Mouse (Mus musculus) MEL (cell line): ENCODE results near the gene Timp2. TPM values are rescaled to one million over a fixed set of nuclear protein-coding genes. Genes with fewer than 3 reads are reported as not detected.

ENCODE experiments used
- DNase-seq: peaks from one replicate; pipeline ENCODE4 v3.0.0; 2011; ENCODE audit warnings: low read depth, low spot score
- H3K27ac ChIP-seq: 2 replicates; pipeline ENCODE4 v1.5.1; 2012; ENCODE audit warnings: low read depth, mild to moderate bottlenecking, control low read depth, low read length, moderate library complexity; ENCODE audit not compliant: control insufficient read depth
- H3K27me3 ChIP-seq, 2 experiments: fragments of 150-350 bp in 1 of 2; sonication (generic) in 1 of 2; 2 replicates each; pipeline ENCODE4 v1.6.1; 2012; ENCODE audit warnings: low read length in 2 of 2, mild to moderate bottlenecking in 2 of 2, improper control_type of control experiment in 1 of 2, moderate library complexity in 1 of 2; ENCODE audit not compliant: insufficient read depth in 2 of 2, control insufficient read depth in 1 of 2
- H3K36me3 ChIP-seq, 2 experiments: 2 replicates each; pipeline ENCODE4 v1.6.1; 2012 to 2014; ENCODE audit warnings: low read length in 2 of 2, improper control_type of control experiment in 1 of 2, inconsistent platforms in 1 of 2, mild to moderate bottlenecking in 1 of 2; ENCODE audit not compliant: insufficient read depth in 2 of 2, control insufficient read depth in 1 of 2
- H3K4me1 ChIP-seq, 2 experiments: fragments of 150-350 bp in 1 of 2; sonication (generic) in 1 of 2; 2 replicates each; pipeline ENCODE4 v1.6.1; 2012; ENCODE audit warnings: low read length in 2 of 2, improper control_type of control experiment in 1 of 2, mild to moderate bottlenecking in 1 of 2; ENCODE audit not compliant: insufficient read depth in 2 of 2, control insufficient read depth in 1 of 2
- H3K4me3 ChIP-seq, 2 experiments: fragments of 150-350 bp in 1 of 2; sonication (generic) in 1 of 2; 2 replicates each; pipeline ENCODE4 v1.5.1; 2012; ENCODE audit warnings: low read depth in 2 of 2, low read length in 2 of 2, mild to moderate bottlenecking in 2 of 2, moderate library complexity in 2 of 2, control low read depth in 1 of 2, improper control_type of control experiment in 1 of 2; ENCODE audit not compliant: control insufficient read depth in 1 of 2, insufficient read depth in 1 of 2
- H3K79me2 ChIP-seq: 2 replicates; pipeline ENCODE4 v1.6.1; 2012; ENCODE audit warnings: mild to moderate bottlenecking, low read length, moderate library complexity; ENCODE audit not compliant: control insufficient read depth, poor library complexity, insufficient read depth
- H3K9ac ChIP-seq: 2 replicates; pipeline ENCODE4 v1.6.1; 2012; ENCODE audit warnings: low read depth, mild to moderate bottlenecking, control low read depth, low read length, moderate library complexity; ENCODE audit not compliant: control insufficient read depth, poor library complexity, severe bottlenecking
- H3K9me3 ChIP-seq: fragments of 150-350 bp; sonication (generic); replicated peaks from 2 replicates; pipeline ENCODE4 v1.6.1; 2012; ENCODE audit warnings: mild to moderate bottlenecking, low read length, improper control_type of control experiment, moderate library complexity; ENCODE audit not compliant: insufficient read depth
- BHLHE40 ChIP-seq: IDR thresholded peaks from 2 replicates; pipeline ENCODE4 v1.6.1; 2012; ENCODE audit warnings: low read depth, mild to moderate bottlenecking, inconsistent platforms, low read length, improper control_type of control experiment, borderline replicate concordance
- CHD2 ChIP-seq: IDR thresholded peaks from 2 replicates; pipeline ENCODE4 v1.6.1; 2011; ENCODE audit warnings: low read length, improper control_type of control experiment
- ETS1 ChIP-seq: IDR thresholded peaks from 2 replicates; pipeline ENCODE4 v1.6.1; 2012; ENCODE audit warnings: low read depth, mild to moderate bottlenecking, inconsistent platforms, low read length, improper control_type of control experiment, moderate library complexity
- GABPA ChIP-seq: IDR thresholded peaks from 2 replicates; pipeline ENCODE4 v1.6.1; 2012; ENCODE audit warnings: low read depth, mild to moderate bottlenecking, inconsistent platforms, low read length, improper control_type of control experiment, moderate library complexity
- GATA1 ChIP-seq: IDR thresholded peaks from 2 replicates; pipeline ENCODE4 v1.6.1; 2011; ENCODE audit warnings: low read depth, low read length, improper control_type of control experiment
- MAX ChIP-seq: IDR thresholded peaks from 2 replicates; pipeline ENCODE4 v1.6.1; 2011; ENCODE audit warnings: low read length, improper control_type of control experiment
- MAZ ChIP-seq: IDR thresholded peaks from 2 replicates; pipeline ENCODE4 v1.6.1; 2012; ENCODE audit warnings: low read depth, mild to moderate bottlenecking, inconsistent platforms, low read length, improper control_type of control experiment
- MYB ChIP-seq: IDR thresholded peaks from 2 replicates; pipeline ENCODE4 v1.6.1; 2011; ENCODE audit warnings: mild to moderate bottlenecking, low read depth, low read length, improper control_type of control experiment
- NELFE ChIP-seq: IDR thresholded peaks from 2 replicates; pipeline ENCODE4 v1.6.1; 2011; ENCODE audit warnings: low read depth, low read length, improper control_type of control experiment
- NRF1 ChIP-seq: IDR thresholded peaks from 2 replicates; pipeline ENCODE4 v1.6.1; 2014; ENCODE audit warnings: low read depth, mild to moderate bottlenecking, inconsistent platforms, low read length, improper control_type of control experiment, moderate library complexity; ENCODE audit not compliant: poor library complexity, insufficient read depth, severe bottlenecking
- RAD21 ChIP-seq: IDR thresholded peaks from 2 replicates; pipeline ENCODE4 v1.6.1; 2011; ENCODE audit warnings: mild to moderate bottlenecking, low read depth, low read length, improper control_type of control experiment
- RCOR1 ChIP-seq: IDR thresholded peaks from 2 replicates; pipeline ENCODE4 v1.6.1; 2012; ENCODE audit warnings: low read depth, mild to moderate bottlenecking, inconsistent platforms, low read length, improper control_type of control experiment
- SIN3A ChIP-seq: IDR thresholded peaks from 2 replicates; pipeline ENCODE4 v1.6.1; 2012; ENCODE audit warnings: low read length, improper control_type of control experiment, inconsistent platforms
- TAL1 ChIP-seq: IDR thresholded peaks from 2 replicates; pipeline ENCODE4 v1.6.1; 2012; ENCODE audit warnings: mild to moderate bottlenecking, inconsistent platforms, low read length, moderate library complexity, mixed read lengths
- TCF12 ChIP-seq: IDR thresholded peaks from 2 replicates; pipeline ENCODE4 v1.6.1; 2014; ENCODE audit warnings: low read depth, mild to moderate bottlenecking, inconsistent platforms, low read length, improper control_type of control experiment, moderate library complexity
- USF1 ChIP-seq: IDR thresholded peaks from 2 replicates; pipeline ENCODE4 v1.6.1; 2014; ENCODE audit warnings: low read depth, mild to moderate bottlenecking, inconsistent platforms, low read length, improper control_type of control experiment, moderate library complexity
- ZKSCAN1 ChIP-seq: IDR thresholded peaks from 2 replicates; pipeline ENCODE4 v1.6.1; 2012; ENCODE audit warnings: low read depth, mild to moderate bottlenecking, inconsistent platforms, low read length, improper control_type of control experiment, moderate library complexity
- ZMIZ1 ChIP-seq: IDR thresholded peaks from 2 replicates; pipeline ENCODE4 v1.6.1; 2012; ENCODE audit warnings: low read depth, mild to moderate bottlenecking, inconsistent platforms, low read length, improper control_type of control experiment, moderate library complexity
- ZNF384 ChIP-seq: IDR thresholded peaks from 2 replicates; pipeline ENCODE4 v1.6.1; 2012; ENCODE audit warnings: low read depth, mild to moderate bottlenecking, inconsistent platforms, low read length, improper control_type of control experiment
- polyA plus RNA-seq, 2 experiments: library from polyadenylated mRNA; stranded (reverse) in 1 of 2; unstranded in 1 of 2; fragments of >175 nt in 1 of 2; fragments of >200 nt in 1 of 2; gene quantifications; 2 replicates each; pipeline versions ENCODE4 v1.2.1 to v1.2.4; 2012; ENCODE audit warnings: low replicate concordance in 2 of 2, low read depth in 1 of 2; ENCODE audit not compliant: insufficient read length in 2 of 2, insufficient read depth in 1 of 2, missing spikeins in 1 of 2
- total RNA-seq: library from RNA; depleted of rRNA; stranded (reverse); fragments of 300-350 nt; gene quantifications from 2 replicates; pipeline ENCODE4 v1.2.3, GENCODE M21; 2012

Timp2 gene
- total and polyA plus RNA-seq, 3 experiments = not detected

GRCm38 (mm10) chr11:118326991-118327971 lies 28.3 kb downstream of the Timp2 start:
- H3K9me3 ChIP-seq = no peaks in the 10 kb centered on the region
- H3K9ac ChIP-seq = no peak overlapping the region
- H3K4me1 ChIP-seq = no peaks in the 10 kb centered on the region
- H3K27me3 ChIP-seq = peaks cover 10 to 13% of the 10 kb centered on the region in 2 experiments
- H3K36me3 ChIP-seq = no peaks in the 10 kb centered on the region
- no peak for DNase-seq
- no peak overlapping the region for H3K4me3 ChIP-seq
- TF ChIP-seq NELFE = no peak
- no peak for TF ChIP-seq USF1
- no peak for TF ChIP-seq GATA1
- TF ChIP-seq SIN3A = no peak
- no peak for TF ChIP-seq ETS1
- TF ChIP-seq RCOR1 = no peak
- TF ChIP-seq BHLHE40 = no peak
- TF ChIP-seq MYB = no peak
- no peak overlapping the region for H3K27ac ChIP-seq
- H3K79me2 ChIP-seq = no peaks in the 10 kb centered on the region

GRCm38 (mm10) chr11:118326491-118326890 lies 29.0 kb downstream of the Timp2 start:
- no peaks in the 10 kb centered on the region for H3K36me3 ChIP-seq
- TF ChIP-seq ETS1 = no peak
- no peak for TF ChIP-seq TCF12
- TF ChIP-seq MAX = no peak
- TF ChIP-seq RAD21 = no peak
- no peak for TF ChIP-seq NELFE
- no peak for TF ChIP-seq NRF1
- no peak for TF ChIP-seq ZMIZ1
- no peak for TF ChIP-seq MAZ
- TF ChIP-seq SIN3A = no peak
- no peak for TF ChIP-seq TAL1
- TF ChIP-seq GABPA = no peak
- TF ChIP-seq ZKSCAN1 = no peak
- TF ChIP-seq GATA1 = no peak
- TF ChIP-seq CHD2 = no peak
- no peak for TF ChIP-seq ZNF384
- no peak overlapping the region for H3K27ac ChIP-seq
- H3K9ac ChIP-seq = no peak overlapping the region
- H3K27me3 ChIP-seq = peaks cover 10 to 15% of the 10 kb centered on the region in 2 experiments
- H3K4me1 ChIP-seq = no peaks in the 10 kb centered on the region
- no peak overlapping the region for H3K4me3 ChIP-seq
- H3K9me3 ChIP-seq = no peaks in the 10 kb centered on the region
- no peaks in the 10 kb centered on the region for H3K79me2 ChIP-seq
- no peak for DNase-seq
